Mouse (Mus musculus) midbrain, embryonic 15.5 days (tissue): ENCODE data around the gene Naa80. TPM values are rescaled to one million over a fixed set of nuclear protein-coding genes. Genes with fewer than 3 reads are reported as not detected.

ENCODE experiments used
- ATAC-seq: fragments of 200-750 bp; cut with Nextera tagmentation; replicated peaks from 2 replicates; pipeline ENCODE4 v1.8.0; 2017; ENCODE audit warnings: moderate TSS enrichment
- H3K27ac ChIP-seq: fragments of 300-500 bp; sonication (generic); 2 replicates; pipeline ENCODE4 v1.5.1; 2015; ENCODE audit warnings: mild to moderate bottlenecking, inconsistent platforms
- H3K27me3 ChIP-seq: fragments of 300-500 bp; sonication (generic); replicated peaks from 2 replicates; pipeline ENCODE4 v1.6.1; 2015; ENCODE audit warnings: inconsistent platforms
- H3K36me3 ChIP-seq: fragments of 300-500 bp; sonication (generic); replicated peaks from 2 replicates; pipeline ENCODE4 v1.6.1; 2015; ENCODE audit warnings: inconsistent platforms
- H3K4me1 ChIP-seq: fragments of 300-500 bp; sonication (generic); 2 replicates; pipeline ENCODE4 v1.6.1; 2015; ENCODE audit warnings: inconsistent platforms
- H3K4me2 ChIP-seq: fragments of 300-500 bp; sonication (generic); 2 replicates; pipeline ENCODE4 v1.6.1; 2015; ENCODE audit warnings: inconsistent platforms, mild to moderate bottlenecking, moderate library complexity
- H3K4me3 ChIP-seq: fragments of 300-500 bp; sonication (generic); 2 replicates; pipeline ENCODE4 v1.5.1; 2015; ENCODE audit warnings: mild to moderate bottlenecking, inconsistent platforms
- H3K9ac ChIP-seq: fragments of 300-500 bp; sonication (generic); 2 replicates; pipeline ENCODE4 v1.6.1; 2015; ENCODE audit warnings: mild to moderate bottlenecking, inconsistent platforms
- H3K9me3 ChIP-seq: fragments of 300-500 bp; sonication (generic); 2 replicates; pipeline ENCODE4 v1.6.1; 2016; ENCODE audit warnings: inconsistent platforms
- WGBS: fragments of 180-500 bp; shearing (Covaris S2); methylation state at CpG from one replicate; pipeline ENCODE4 v1.1.7; 2015; ENCODE audit warnings: mixed read lengths; 5-methylcytosine and 5-hydroxymethylcytosine counted together
- polyA plus RNA-seq: library from polyadenylated mRNA; unstranded; fragments of >200 nt; fragmentation: Nextera tagmentation; extraction: Ambion mirVana; gene quantifications from 2 replicates; pipeline ENCODE4 v1.2.1, GENCODE M21; 2015

The Naa80 gene
- polyA plus RNA-seq, 1 experiment from 2014 or later = 21.4 TPM

- no peak overlapping the region for H3K4me3 ChIP-seq
- peaks cover 53% of the 10 kb centered on the region for H3K4me1 ChIP-seq
- 87% methylated on average over 11 of the region's 11 CpGs for WGBS
Measured at GRCm38 (mm10) chr9:107543299-107543698, 35.4 kb upstream of the Naa80 start.

DNA sequence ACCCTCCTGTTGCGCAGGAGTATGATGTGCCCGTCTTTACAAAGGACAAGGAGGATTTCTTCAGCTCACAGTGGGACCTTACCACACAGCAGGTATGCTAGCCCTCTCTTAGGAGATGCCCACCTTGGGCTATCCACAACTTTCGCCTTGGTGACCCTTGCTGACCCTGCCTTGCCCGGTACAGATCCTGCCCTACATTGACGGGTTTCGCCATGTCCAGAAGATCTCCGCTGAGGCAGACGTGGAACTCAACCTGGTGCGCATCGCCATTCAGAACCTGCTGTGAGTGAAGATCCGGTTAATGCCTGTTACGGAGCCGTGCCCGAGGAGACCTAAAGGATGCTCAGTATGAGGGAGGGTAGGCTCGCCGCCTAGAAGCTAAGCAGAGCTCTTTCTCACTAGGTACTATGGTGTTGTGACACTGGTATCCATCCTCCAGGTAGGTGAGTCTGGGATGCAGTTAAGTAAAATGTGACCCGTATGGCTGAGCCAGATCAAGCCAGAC is 34.4 kb upstream of the Naa80 start:
- no peak for ATAC-seq
- Histone ChIP-seq H3K36me3 (peaks cover 22% of the 10 kb centered on the region; the same call in 1 of the 2 replicates), H3K27me3 (peaks cover 5% of the 10 kb centered on the region; the same call in 1 of the 2 replicates), H3K27ac (no peak overlapping the region), H3K9me3 (no peaks in the 10 kb centered on the region), H3K4me2 (no peak overlapping the region), H3K4me3 (no peak overlapping the region), H3K4me1 (peaks cover 53% of the 10 kb centered on the region), H3K9ac (no peak overlapping the region)
- 93% methylated on average over 17 of the region's 17 CpGs for WGBS

More at GRCm38 (mm10) chr9:107543299-107543698, 35.4 kb upstream of the Naa80 start:
- no peak overlapping the region for H3K9ac ChIP-seq
- H3K4me2 ChIP-seq = no peak overlapping the region; the same call in 1 of the 2 replicates
- peaks cover 32% of the 10 kb centered on the region; the same call in 1 of the 2 replicates for H3K36me3 ChIP-seq
- no peaks in the 10 kb centered on the region for H3K27me3 ChIP-seq
- ATAC-seq = no peak
- H3K27ac ChIP-seq = no peak overlapping the region
- H3K9me3 ChIP-seq = no peaks in the 10 kb centered on the region

GRCm38 (mm10) chr9:107544729-107545128 is 34.0 kb upstream of the Naa80 start:
- no peak overlapping the region for H3K9ac ChIP-seq
- peaks cover 53% of the 10 kb centered on the region for H3K4me1 ChIP-seq
- H3K36me3 ChIP-seq = peaks cover 18% of the 10 kb centered on the region; the same call in 1 of the 2 replicates
- H3K4me3 ChIP-seq = no peak overlapping the region
- no peaks in the 10 kb centered on the region for H3K9me3 ChIP-seq
- no peak for ATAC-seq
- H3K27me3 ChIP-seq = peaks cover 10% of the 10 kb centered on the region; the same call in 1 of the 2 replicates
- H3K27ac ChIP-seq = no peak overlapping the region
- no peak overlapping the region for H3K4me2 ChIP-seq
- 93% methylated on average over 12 of the region's 12 CpGs for WGBS

DNA sequence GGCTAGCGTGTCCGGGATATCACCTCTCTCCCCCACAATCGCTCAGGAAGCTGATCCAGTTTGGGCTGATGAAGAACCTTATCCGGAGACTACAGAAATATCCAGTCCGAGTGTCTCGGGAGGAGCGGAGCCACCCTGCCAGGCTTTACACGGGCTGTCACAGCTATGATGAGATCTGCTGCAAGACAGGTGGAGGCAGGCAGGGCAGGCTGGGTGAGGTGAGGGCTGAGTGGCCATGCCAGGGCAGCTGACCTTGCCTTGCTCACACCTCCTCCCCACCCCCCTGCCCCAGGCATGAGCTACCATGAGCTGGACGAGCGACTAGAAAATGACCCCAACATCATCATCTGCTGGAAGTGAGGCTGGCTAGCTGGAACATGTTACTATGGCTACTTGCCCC is 33.5 kb upstream of the Naa80 start:
- no peaks in the 10 kb centered on the region for H3K9me3 ChIP-seq
- H3K4me1 ChIP-seq = peaks cover 51% of the 10 kb centered on the region
- H3K9ac ChIP-seq = no peak overlapping the region
- H3K27me3 ChIP-seq = peaks cover 15% of the 10 kb centered on the region
- H3K4me3 ChIP-seq = no peak overlapping the region
- 90% methylated on average over 10 of the region's 10 CpGs for WGBS
- H3K4me2 ChIP-seq = no peak overlapping the region
- peaks cover 13% of the 10 kb centered on the region; the same call in 1 of the 2 replicates for H3K36me3 ChIP-seq
- ATAC-seq = no peak
- H3K27ac ChIP-seq = no peak overlapping the region

GRCm38 (mm10) chr9:107545602-107546001 is 33.1 kb upstream of the Naa80 start:
- Histone ChIP-seq H3K4me2 (no peak overlapping the region), H3K9me3 (no peaks in the 10 kb centered on the region), H3K27me3 (peaks cover 19% of the 10 kb centered on the region), H3K27ac (no peak overlapping the region), H3K9ac (no peak overlapping the region), H3K36me3 (peaks cover 13% of the 10 kb centered on the region; the same call in 1 of the 2 replicates), H3K4me1 (peaks cover 47% of the 10 kb centered on the region), H3K4me3 (no peak overlapping the region)
- 6% methylated on average over 3 of the region's 3 CpGs for WGBS
- ATAC-seq = no peak

GRCm38 (mm10) chr9:107547026-107547425 is 31.7 kb upstream of the Naa80 start, which contains the start of gene Zmynd10:
Gene Zmynd10, plus strand, starts transcription at chr9:107547298.
- Histone ChIP-seq H3K27me3 (peaks cover 33% of the 10 kb centered on the region), H3K9ac (peak within 1 kb of the TSS; percentile 31; the same call in 1 of the 2 replicates), H3K4me3 (peak within 1 kb of the TSS; percentile 27), H3K4me2 (peak within 1 kb of the TSS; percentile 60), H3K27ac (peak within 1 kb of the TSS; percentile 57; the same call in 1 of the 2 replicates), H3K4me1 (peaks cover 49% of the 10 kb centered on the region), H3K36me3 (peaks cover 13% of the 10 kb centered on the region; the same call in 1 of the 2 replicates), H3K9me3 (no peaks in the 10 kb centered on the region)
- ATAC-seq = peak; percentile 51
- 2% methylated on average over 20 of the region's 20 CpGs for WGBS

DNA sequence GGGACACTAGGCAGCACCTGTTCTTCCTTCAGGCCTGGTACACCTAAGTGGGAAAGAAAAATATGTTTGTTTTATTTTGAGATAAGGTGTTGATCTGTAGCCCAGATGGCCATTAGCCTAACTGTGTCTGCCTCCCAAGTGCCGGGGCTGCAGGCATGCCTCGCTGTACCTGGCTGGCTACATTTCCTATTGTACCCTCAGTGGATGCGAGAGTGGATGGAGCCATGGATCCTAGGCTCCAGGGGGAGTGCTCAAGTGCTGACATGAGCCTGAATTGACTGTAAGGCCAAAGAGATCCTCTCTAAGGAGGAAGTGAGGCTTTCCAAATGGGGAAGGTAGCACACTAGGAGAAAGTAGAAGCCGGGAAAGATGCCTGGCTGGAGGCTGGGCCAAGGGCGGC is 30.7 kb upstream of the Naa80 start:
- no peak overlapping the region for H3K4me2 ChIP-seq
- H3K9me3 ChIP-seq = no peaks in the 10 kb centered on the region
- peaks cover 13% of the 10 kb centered on the region; the same call in 1 of the 2 replicates for H3K36me3 ChIP-seq
- H3K27me3 ChIP-seq = peaks cover 42% of the 10 kb centered on the region
- ATAC-seq = no peak
- WGBS = 77% methylated on average over 5 of the region's 5 CpGs
- H3K4me3 ChIP-seq = no peak overlapping the region
- no peak overlapping the region for H3K27ac ChIP-seq
- no peak overlapping the region for H3K9ac ChIP-seq
- peaks cover 43% of the 10 kb centered on the region for H3K4me1 ChIP-seq

GRCm38 (mm10) chr9:107548820-107549219 is 29.9 kb upstream of the Naa80 start:
- peaks cover 46% of the 10 kb centered on the region for H3K27me3 ChIP-seq
- no peak overlapping the region for H3K4me3 ChIP-seq
- H3K36me3 ChIP-seq = peaks cover 10% of the 10 kb centered on the region; the same call in 1 of the 2 replicates
- H3K27ac ChIP-seq = no peak overlapping the region
- WGBS = 91% methylated on average over 10 of the region's 10 CpGs
- H3K9me3 ChIP-seq = no peaks in the 10 kb centered on the region
- peaks cover 50% of the 10 kb centered on the region for H3K4me1 ChIP-seq
- no peak overlapping the region for H3K4me2 ChIP-seq
- H3K9ac ChIP-seq = no peak overlapping the region
- no peak for ATAC-seq

DNA sequence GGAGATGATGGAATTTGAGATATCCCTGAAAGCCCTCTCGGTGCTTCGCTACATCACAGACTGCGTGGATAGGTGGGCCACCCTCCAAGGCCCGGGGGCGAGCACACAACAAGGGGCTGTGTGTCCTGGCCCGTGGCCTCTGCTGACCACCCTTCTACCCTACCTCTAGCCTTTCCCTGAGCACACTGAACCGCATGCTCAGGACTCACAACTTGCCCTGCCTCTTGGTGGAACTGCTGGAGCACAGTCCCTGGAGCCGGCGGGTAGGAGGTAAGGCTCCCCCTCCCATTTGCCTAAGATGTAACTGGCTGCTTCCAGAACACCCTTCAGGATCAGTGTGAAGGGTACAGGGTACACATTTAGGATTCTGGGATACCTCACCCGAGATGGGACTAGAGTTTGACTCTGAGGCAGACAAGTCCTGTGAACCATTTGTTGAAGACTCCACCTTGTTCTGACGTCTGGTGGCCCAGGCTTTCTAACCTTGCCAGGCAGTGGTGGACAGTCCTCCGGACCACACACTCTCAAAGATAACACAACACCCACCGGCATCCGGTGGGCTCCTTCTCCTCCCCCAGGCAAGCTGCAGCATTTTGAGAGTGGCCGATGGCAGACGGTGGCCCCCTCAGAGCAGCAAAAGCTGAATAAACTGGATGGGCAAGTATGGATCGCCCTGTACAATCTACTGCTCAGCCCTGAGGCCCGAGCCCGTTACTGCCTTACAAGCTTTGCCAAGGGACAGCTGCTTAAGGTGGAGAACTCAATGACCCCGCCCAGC is 29.2 kb upstream of the Naa80 start:
- Histone ChIP-seq H3K9me3 (no peaks in the 10 kb centered on the region), H3K4me1 (peaks cover 52% of the 10 kb centered on the region), H3K27me3 (peaks cover 46% of the 10 kb centered on the region), H3K9ac (no peak overlapping the region), H3K4me3 (no peak overlapping the region), H3K4me2 (no peak overlapping the region), H3K27ac (no peak overlapping the region), H3K36me3 (0 out of 2 replicates have a peak, but pooled peaks cover 3% of the 10 kb centered on the region)
- no peak for ATAC-seq
- WGBS = 89% methylated on average over 20 of the region's 20 CpGs

DNA sequence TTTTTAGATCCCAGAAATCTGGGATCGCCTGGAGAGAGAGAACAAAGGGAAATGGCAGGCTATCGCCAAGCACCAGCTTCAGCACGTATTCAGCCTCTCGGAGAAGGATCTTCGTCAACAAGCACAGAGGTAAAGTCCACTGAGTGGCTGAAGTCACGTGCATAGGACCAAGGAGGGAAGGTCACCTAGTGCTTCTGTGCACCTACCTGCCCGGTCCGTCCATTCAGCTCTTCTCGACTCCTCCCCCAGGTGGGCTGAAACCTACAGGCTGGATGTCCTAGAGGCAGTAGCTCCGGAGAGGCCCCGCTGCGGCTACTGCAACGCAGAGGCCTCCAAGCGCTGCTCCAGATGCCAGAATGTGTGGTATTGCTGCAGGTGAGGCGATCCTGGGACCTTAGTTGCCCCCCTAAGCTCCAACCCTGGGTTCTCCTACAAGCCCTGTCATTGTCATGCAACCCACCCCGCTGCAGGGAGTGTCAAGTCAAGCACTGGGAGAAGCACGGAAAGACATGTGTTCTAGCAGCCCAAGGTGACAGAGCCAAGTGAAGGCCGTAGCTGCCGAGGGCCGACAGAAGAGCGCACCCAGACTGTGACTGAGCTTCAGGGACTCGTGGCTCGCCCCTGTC is 28.1 kb upstream of the Naa80 start:
- Histone ChIP-seq H3K9ac (peak overlapping the region; percentile 17; the same call in 1 of the 2 replicates), H3K4me1 (peaks cover 53% of the 10 kb centered on the region), H3K4me2 (peak overlapping the region; percentile 61), H3K27me3 (peaks cover 46% of the 10 kb centered on the region), H3K27ac (no peak overlapping the region), H3K4me3 (peak overlapping the region; percentile 35; the same call in 1 of the 2 replicates), H3K36me3 (no peaks in the 10 kb centered on the region), H3K9me3 (no peaks in the 10 kb centered on the region)
- no peak for ATAC-seq
- 28% methylated on average over 23 of the region's 23 CpGs for WGBS

DNA sequence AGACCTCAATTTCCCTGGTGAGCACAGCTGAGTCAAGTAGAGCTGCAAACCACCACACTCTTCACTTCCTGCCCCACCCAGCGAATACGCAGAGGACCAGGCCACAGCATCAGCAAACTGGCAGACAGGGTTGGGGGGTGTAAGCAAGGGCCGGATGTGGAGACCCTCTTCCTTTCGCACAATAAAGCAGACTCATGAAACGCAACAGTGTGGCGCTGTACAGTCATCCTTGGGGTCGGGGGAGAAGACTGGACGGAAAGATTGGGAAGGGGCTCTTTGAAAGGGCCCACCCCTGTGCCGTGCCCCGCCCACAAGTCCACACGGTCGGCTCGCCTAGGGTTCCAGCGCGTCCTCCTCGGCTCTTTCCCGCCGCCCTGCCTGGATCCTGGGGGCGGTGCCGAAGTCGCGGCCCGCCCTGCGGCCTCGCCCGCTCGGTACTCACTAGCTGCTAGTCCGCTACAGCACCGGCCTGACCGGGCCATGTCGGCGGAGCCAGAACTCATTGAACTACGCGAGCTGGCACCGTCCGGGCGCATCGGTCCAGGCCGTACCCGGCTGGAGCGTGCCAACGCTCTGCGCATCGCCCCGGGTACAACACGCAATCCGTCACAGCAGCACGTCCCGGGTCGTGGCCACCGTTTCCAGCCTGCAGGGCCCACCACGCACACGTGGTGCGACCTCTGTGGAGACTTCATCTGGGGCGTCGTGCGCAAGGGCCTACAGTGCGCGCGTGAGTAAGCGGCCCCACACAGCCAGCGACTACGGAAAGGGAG is 27.4 kb upstream of the Naa80 start, which contains the start of gene Rassf1:
TSS of gene Rassf1 (plus strand) at position 439 of the 773 bp plus-strand sequence.
- no peak for ATAC-seq
- H3K36me3 ChIP-seq = no peaks in the 10 kb centered on the region
- H3K4me3 ChIP-seq = peak within 1 kb of the TSS; percentile 35
- WGBS = 1% methylated on average over 63 of the region's 63 CpGs
- H3K4me1 ChIP-seq = peaks cover 53% of the 10 kb centered on the region
- H3K4me2 ChIP-seq = peak within 1 kb of the TSS; percentile 61
- H3K9me3 ChIP-seq = no peaks in the 10 kb centered on the region
- H3K9ac ChIP-seq = peak within 1 kb of the TSS; percentile 39
- H3K27me3 ChIP-seq = peaks cover 46% of the 10 kb centered on the region
- no peak within 1 kb of the TSS for H3K27ac ChIP-seq
